23 mouse cellular contexts compared by ENCODE assay signal in genomic region chr8:66607194-66607593, GRCm38 (mm10).
A peak's percentile ranks its signal among the peaks of the same experiment; 100 is the strongest.
DNase-seq lines count a peak whose midpoint lies in the region; ATAC-seq and TF ChIP-seq lines count a peak whose summit lies in the region.
"Had no signal": no experiment of that assay in that cellular context is flagged by ENCODE, and none has a peak within 500 bp of the region (broad histone marks: within the 10 kb centered on the region; RNA-seq: fewer than 3 reads in every experiment).

No protein-coding gene starts in this region.

- no peaks in the 10 kb centered on the region for H3K4me1 ChIP-seq in forebrain, embryonic 14.5 days (ENCODE audit: control insufficient read depth, insufficient read depth, low read length)
- H3K4me1 ChIP-seq in forebrain, embryonic 16.5 days (replicated peaks; ENCODE audit: control insufficient read depth, insufficient read depth, low read length) = no peaks in the 10 kb centered on the region
- H3K4me1 ChIP-seq in midbrain, embryonic 11.5 days (ENCODE audit: control insufficient read depth, insufficient read depth, low read length) = no peaks in the 10 kb centered on the region
- no peaks in the 10 kb centered on the region for H3K4me1 ChIP-seq in midbrain, embryonic 13.5 days (replicated peaks)
- H3K4me1 ChIP-seq: embryonic facial prominence, embryonic 13.5 days; forebrain, embryonic 10.5 days; forebrain, embryonic 15.5 days; hindbrain, embryonic 12.5 days; hindbrain, embryonic 15.5 days had no signal

- WGBS in forebrain, embryonic 14.5 days = 57% methylated on average over 5 of the region's 5 CpGs
- 48% methylated on average over 5 of the region's 5 CpGs for WGBS in forebrain, embryonic 16.5 days
- WGBS in midbrain, embryonic 11.5 days = 68% methylated on average over 5 of the region's 5 CpGs
- 64% methylated on average over 5 of the region's 5 CpGs for WGBS in midbrain, embryonic 13.5 days

- no peak overlapping the region for H3K27ac ChIP-seq in forebrain, embryonic 14.5 days (ENCODE audit: low read depth, low read length)
- H3K27ac ChIP-seq in forebrain, embryonic 16.5 days (ENCODE audit: low read length) = no peak overlapping the region
- no peak overlapping the region for H3K27ac ChIP-seq in midbrain, embryonic 11.5 days (ENCODE audit: low read depth, low read length)
- no peak overlapping the region for H3K27ac ChIP-seq in midbrain, embryonic 13.5 days
- H3K27ac ChIP-seq: embryonic facial prominence, embryonic 13.5 days; forebrain, embryonic 10.5 days; forebrain, embryonic 15.5 days; gastrocnemius, adult 2 months; hindbrain, embryonic 12.5 days; hindbrain, embryonic 15.5 days had no signal

- peak; percentile 43 for DNase-seq in forebrain, embryonic 14.5 days (ENCODE audit: low spot score)
- peak; percentile 69 for DNase-seq in midbrain, embryonic 11.5 days (ENCODE audit: low spot score, missing footprints)
- peak; percentile 62 for DNase-seq in brain, embryonic 14.5 days (ENCODE audit: low read depth)
- no peak for DNase-seq in kidney, adult 11 months
- DNase-seq: adrenal gland, adult 2 months; adrenal gland, postnatal 14 days; B cell, adult 2 months; cerebellum, adult 11-12 months; cerebellum, adult 8-10 months; cerebellum, postnatal 14 days; gastrocnemius, adult 2 months; gastrocnemius, postnatal 14 days; heart, adult 11 months had no signal

- TF ChIP-seq POLR2A in brain, embryonic 14.5 days (IDR thresholded peaks at IDR 0.05; ENCODE audit: borderline replicate concordance, extremely low read depth, insufficient read depth, insufficient read length, poor library complexity, severe bottlenecking) = no peak

- H3K4me3 ChIP-seq in forebrain, embryonic 14.5 days (ENCODE audit: low read depth, low read length) = no peak overlapping the region
- no peak overlapping the region for H3K4me3 ChIP-seq in forebrain, embryonic 16.5 days (replicated peaks; ENCODE audit: low read length)
- no peak overlapping the region for H3K4me3 ChIP-seq in midbrain, embryonic 11.5 days (ENCODE audit: low read depth, low read length)
- H3K4me3 ChIP-seq in midbrain, embryonic 13.5 days (replicated peaks) = no peak overlapping the region
- H3K4me3 ChIP-seq: embryonic facial prominence, embryonic 13.5 days; forebrain, embryonic 10.5 days; forebrain, embryonic 15.5 days; gastrocnemius, adult 2 months; hindbrain, embryonic 12.5 days; hindbrain, embryonic 15.5 days had no signal

- H3K9ac ChIP-seq in forebrain, embryonic 14.5 days (ENCODE audit: low read length) = no peak overlapping the region
- no peak overlapping the region for H3K9ac ChIP-seq in forebrain, embryonic 16.5 days (replicated peaks; ENCODE audit: low read depth, low read length)
- no peak overlapping the region for H3K9ac ChIP-seq in midbrain, embryonic 11.5 days (ENCODE audit: low read length)
- no peak overlapping the region for H3K9ac ChIP-seq in midbrain, embryonic 13.5 days (replicated peaks)
- H3K9ac ChIP-seq: embryonic facial prominence, embryonic 13.5 days; forebrain, embryonic 15.5 days; hindbrain, embryonic 12.5 days; hindbrain, embryonic 15.5 days had no signal

- no peaks in the 10 kb centered on the region for H3K36me3 ChIP-seq in forebrain, embryonic 14.5 days (ENCODE audit: control insufficient read depth, insufficient read depth, low read length)
- no peaks in the 10 kb centered on the region for H3K36me3 ChIP-seq in forebrain, embryonic 16.5 days (ENCODE audit: control insufficient read depth, insufficient read depth)
- no peaks in the 10 kb centered on the region for H3K36me3 ChIP-seq in midbrain, embryonic 11.5 days (ENCODE audit: control insufficient read depth, insufficient read depth, low read length)
- H3K36me3 ChIP-seq in midbrain, embryonic 13.5 days = no peaks in the 10 kb centered on the region
- H3K36me3 ChIP-seq: embryonic facial prominence, embryonic 13.5 days; forebrain, embryonic 10.5 days; forebrain, embryonic 15.5 days; hindbrain, embryonic 12.5 days; hindbrain, embryonic 15.5 days had no signal

- no peaks in the 10 kb centered on the region for H3K27me3 ChIP-seq in forebrain, embryonic 14.5 days (replicated peaks; ENCODE audit: control insufficient read depth, insufficient read depth, low read length)
- no peaks in the 10 kb centered on the region for H3K27me3 ChIP-seq in forebrain, embryonic 16.5 days (replicated peaks; ENCODE audit: control insufficient read depth, insufficient read depth, low read length)
- no peaks in the 10 kb centered on the region for H3K27me3 ChIP-seq in midbrain, embryonic 11.5 days (ENCODE audit: control insufficient read depth, insufficient read depth, low read length)
- H3K27me3 ChIP-seq in midbrain, embryonic 13.5 days = no peaks in the 10 kb centered on the region
- H3K27me3 ChIP-seq: CH12.LX; embryonic facial prominence, embryonic 13.5 days; forebrain, embryonic 15.5 days; hindbrain, embryonic 12.5 days; hindbrain, embryonic 15.5 days had no signal

- no peaks in the 10 kb centered on the region for H3K9me3 ChIP-seq in forebrain, embryonic 14.5 days (replicated peaks; ENCODE audit: control insufficient read depth, low read length)
- H3K9me3 ChIP-seq in forebrain, embryonic 16.5 days (ENCODE audit: control insufficient read depth, low read length) = no peaks in the 10 kb centered on the region
- no peaks in the 10 kb centered on the region for H3K9me3 ChIP-seq in midbrain, embryonic 11.5 days (ENCODE audit: control insufficient read depth, low read length)
- H3K9me3 ChIP-seq in midbrain, embryonic 13.5 days = no peaks in the 10 kb centered on the region
- H3K9me3 ChIP-seq: embryonic facial prominence, embryonic 13.5 days; forebrain, embryonic 10.5 days; forebrain, embryonic 15.5 days; hindbrain, embryonic 12.5 days; hindbrain, embryonic 15.5 days had no signal

- ATAC-seq in forebrain, embryonic 14.5 days = peak; percentile 55
- ATAC-seq in forebrain, embryonic 16.5 days = no peak
- ATAC-seq in midbrain, embryonic 11.5 days (ENCODE audit: low FRiP score) = no peak
- ATAC-seq in midbrain, embryonic 13.5 days = no peak
- ATAC-seq: forebrain, embryonic 15.5 days; intestine, postnatal 0 days had no signal

- no peak overlapping the region for H3K4me2 ChIP-seq in forebrain, embryonic 14.5 days (ENCODE audit: low read length)
- no peak overlapping the region for H3K4me2 ChIP-seq in forebrain, embryonic 16.5 days (ENCODE audit: low read length)
- no peak overlapping the region for H3K4me2 ChIP-seq in midbrain, embryonic 11.5 days
- no peak overlapping the region for H3K4me2 ChIP-seq in midbrain, embryonic 13.5 days (replicated peaks)
- H3K4me2 ChIP-seq: embryonic facial prominence, embryonic 13.5 days; forebrain, embryonic 15.5 days; heart, embryonic 11.5 days; hindbrain, embryonic 12.5 days; hindbrain, embryonic 15.5 days had no signal

- TF ChIP-seq CTCF in brain, embryonic 14.5 days (IDR thresholded peaks at IDR 0.05; ENCODE audit: borderline replicate concordance, extremely low read depth, insufficient read depth, insufficient read length) = no peak
